Mouse (Mus musculus) cerebellum, adult 18-20 months (tissue): ENCODE data around the gene Heatr6.

ENCODE experiments used
- DNase-seq, 2 experiments: peaks; one replicate each; pipeline ENCODE4 v3.0.0; 2021

The Heatr6 gene

DNA sequence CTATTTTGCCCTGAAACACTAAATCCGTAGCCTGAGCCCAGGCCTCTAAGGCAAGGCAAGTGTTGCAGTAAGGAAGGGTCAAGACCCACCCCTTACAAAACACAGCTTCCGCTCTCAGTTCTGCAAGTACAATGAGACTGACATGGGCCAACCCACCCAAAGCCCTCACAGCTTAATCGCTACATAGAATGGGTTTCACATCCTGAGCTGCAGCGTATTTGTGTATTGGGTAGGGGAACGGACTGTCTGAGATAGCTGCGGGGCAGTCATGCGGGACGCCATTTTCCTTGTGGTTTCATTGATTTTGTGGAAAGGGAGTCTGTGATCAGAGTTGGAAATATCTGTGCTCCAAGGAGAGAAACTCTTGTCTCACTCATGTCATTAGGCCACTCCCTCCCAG, 56.9 kb downstream of the Heatr6 start:
- DNase-seq, result no peak

DNA sequence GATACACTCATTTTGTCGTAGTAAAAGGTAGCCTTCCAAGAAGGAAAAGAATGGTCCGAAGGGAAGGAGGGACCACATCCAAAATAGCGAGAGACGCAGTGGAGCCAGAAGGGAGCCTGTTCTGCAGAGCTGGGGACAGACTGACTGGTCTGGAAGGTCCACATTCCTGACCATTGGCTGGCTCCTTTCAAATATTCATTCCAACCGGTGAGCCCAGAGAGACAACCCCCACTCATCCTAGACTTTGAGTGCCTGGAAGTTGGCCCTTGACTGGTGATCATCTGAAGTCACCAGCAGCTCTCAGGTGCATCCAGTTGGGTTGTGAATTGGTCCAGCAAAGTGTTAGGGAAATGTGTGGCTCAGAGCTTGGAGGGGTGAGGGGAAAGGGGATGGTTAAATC, 61.7 kb downstream of the Heatr6 start:
- no peak for DNase-seq

DNA sequence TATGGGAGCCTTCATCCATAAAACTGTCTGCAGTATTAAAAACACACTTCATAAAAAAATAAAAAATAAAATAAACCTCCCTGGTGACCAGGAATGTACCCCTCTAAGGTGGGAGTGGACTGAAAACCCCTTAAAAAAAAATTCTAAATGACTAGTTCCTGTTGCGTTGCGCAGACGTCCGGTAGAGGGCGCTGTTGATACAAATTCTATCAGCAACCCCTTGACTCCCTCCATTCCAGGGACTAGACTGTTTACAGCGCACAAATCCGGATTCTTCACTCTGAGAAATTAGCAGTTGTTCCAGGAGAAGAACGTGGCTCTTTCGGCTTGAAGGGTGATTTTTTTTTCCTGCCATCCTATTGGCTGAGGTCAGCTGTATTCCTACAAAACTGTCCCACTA, 62.1 kb downstream of the Heatr6 start:
- peak; percentile 41 to 58 for DNase-seq

DNA sequence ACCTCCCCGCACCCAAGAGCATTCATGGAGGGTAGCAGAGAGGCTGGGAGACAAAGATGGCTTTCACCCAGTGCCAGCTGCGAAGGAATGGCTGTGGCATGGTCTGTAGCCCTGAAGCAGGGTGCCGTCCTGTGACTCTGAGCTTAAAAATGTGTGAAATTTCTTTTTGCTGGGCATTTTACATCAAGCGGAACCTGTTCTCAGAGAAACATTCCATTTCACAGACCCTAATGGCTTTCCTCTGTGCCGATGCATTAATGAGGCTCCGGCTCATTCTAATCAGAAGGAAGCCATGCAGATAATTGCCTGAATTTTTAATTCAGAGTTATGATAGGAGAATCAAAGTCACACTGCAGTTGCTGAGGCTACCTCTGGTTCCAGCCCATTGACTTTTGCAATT, 63.6 kb downstream of the Heatr6 start:
- no peak for DNase-seq

DNA sequence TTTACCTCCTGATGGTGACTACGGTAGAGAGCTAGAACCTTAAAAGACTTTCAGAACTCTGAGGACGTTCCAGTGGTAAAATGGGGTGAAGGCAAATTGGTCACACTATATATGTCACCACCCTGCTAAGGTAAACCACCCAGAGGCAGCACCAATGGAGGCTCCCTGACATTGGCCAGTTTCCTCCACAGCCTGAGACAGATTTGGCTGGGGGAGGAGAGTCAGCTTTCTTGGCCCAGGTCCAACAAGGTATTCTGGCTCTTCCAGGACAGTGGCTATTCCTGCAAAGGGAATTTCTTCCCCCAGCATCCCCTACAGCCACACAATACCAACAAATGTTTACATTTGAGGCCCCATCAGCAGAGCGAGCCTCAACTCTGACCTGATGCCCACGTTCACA, 64.5 kb downstream of the Heatr6 start:
- DNase-seq, result no peak

DNA sequence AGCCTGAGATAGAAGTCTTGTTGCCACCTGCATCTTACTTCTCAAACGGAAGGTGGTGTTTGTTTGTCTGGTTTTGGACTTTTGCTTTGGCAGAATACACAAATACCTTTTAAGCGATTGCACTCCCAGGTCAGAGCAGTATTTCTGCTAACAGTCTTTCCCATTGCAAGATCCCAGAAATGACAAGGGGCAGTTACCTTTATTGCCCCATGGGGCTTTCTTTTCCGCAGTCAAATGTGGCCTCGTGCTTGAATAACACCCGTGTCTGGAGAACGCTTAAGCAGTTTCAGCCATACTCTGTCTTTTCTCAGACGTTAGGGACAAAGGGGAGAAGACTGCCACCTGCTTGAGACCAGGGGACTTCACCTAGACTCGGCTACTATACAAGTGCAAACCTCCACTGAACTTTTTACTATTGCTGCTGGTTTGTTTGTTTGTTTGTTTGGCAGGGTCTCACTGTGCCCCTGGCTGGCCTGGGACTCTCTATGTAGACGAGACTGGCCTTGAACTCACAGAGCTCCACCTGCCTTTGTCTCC, 65.2 kb downstream of the Heatr6 start:
- DNase-seq, result no peak

DNA sequence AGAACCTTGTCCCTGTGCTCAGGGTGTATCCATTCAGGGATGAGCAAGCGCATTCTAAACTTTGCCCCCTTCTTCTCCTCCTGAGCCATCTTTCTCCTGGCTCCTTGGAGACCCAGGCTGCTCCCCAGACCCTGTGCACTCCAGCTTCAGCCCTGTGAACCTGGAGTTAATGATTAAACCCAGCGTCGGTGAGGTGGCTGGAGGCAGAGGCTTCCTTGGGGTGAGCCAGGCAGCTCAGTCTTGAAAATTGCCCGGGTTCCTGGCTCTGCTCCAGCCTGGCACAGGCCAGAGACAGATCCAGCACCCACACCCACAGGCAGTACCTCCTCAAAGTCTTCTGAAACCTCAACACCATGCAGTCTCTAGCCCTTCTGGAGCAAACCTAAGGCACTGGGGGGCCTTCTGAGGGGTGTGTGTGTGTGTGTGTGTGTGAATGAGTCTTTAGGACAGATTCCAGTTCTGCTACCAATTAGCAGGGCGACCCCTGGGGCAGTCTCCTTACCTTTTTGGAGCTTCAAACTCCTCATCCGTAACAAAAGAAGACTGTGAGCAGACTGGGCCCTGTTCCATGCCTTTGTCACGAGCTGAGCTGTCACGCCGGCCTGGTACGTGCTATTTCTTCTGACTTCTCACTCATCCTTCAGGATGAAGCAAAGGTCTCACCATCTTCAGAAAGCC, 66.4 kb downstream of the Heatr6 start:
- DNase-seq, result no peak

DNA sequence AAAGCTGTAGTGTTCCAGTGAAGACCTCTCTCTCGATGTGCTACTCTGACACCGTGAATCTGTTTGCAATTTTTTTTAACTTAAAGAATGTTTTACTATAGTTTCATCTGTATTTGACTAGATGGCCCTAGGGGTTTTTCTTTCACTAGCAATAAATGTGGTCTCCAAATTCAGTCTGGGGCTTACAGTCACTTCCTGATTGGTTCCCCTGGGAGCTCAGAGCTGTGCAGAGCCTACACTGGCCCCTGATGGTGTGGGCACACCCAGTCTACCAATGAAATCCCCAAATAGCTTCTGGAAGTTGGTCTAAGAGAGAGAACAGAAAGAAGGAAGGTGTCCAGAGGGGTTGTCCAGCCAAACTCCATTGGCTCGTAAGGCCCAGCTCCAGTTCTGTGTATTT, 72.6 kb downstream of the Heatr6 start:
- DNase-seq, result no peak

DNA sequence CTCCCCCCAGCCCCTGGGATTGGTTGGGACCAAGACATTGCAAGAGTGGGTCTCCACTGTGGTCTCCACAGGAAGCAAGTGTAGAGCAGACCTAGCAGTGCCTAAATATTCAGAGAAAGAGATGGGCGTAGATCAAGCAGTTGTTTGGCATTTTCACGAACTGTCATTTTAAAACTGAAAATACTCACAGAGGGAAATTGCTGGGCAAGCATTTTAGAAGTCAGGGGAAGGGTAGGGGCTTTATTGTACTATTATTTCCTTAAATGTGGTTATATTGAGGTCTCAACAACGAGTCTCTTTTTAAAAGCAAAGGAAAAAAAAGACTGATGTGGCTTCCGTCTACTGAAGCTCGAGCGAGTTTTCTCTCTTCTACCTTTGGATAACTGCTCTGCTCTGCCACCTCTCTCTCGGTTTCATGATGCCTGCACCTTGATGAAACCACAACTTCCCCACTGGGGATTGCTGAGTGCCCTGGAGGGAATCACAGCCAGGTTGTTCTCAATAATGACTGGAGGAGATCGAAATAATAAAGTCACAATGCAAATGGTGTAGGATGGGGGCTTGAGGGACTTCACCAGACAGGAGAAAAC, 75.2 kb downstream of the Heatr6 start:
- DNase-seq, result no peak

DNA sequence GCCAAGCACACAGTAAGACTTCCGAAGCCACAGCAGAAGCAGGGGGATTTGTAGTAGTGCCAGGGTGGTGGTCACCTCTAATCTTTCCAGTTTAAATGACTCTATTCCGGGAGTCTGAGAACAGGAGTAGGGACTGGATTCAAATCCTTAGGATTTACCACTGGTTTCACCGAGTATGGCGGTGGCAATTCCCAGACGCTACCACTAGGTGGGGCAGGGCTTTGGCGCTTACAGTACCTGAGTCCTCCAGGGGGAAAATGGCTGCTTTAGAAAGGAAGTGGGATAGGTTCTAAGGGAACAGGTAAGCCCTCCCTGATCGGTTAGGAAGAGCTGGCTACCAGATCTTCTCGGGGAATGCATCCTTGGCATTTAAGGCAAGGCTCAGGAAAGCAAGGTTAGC, 78.9 kb downstream of the Heatr6 start:
- DNase-seq, result peak; percentile 8 to 31
